Mouse (Mus musculus) CD4-positive, CD25-positive, alpha-beta regulatory T cell, adult 4 months (primary cell): ENCODE data around the gene Tmem216. TPM values are rescaled to one million over a fixed set of nuclear protein-coding genes. Genes with fewer than 3 reads are reported as not detected.

Source experiments
- ATAC-seq: one replicate; pipeline ENCODE4 v1.8.0; 2017
- polyA plus RNA-seq, 2 experiments: library from polyadenylated mRNA; unstranded; fragments of 100-300 nt; shearing (Covaris generic); gene quantifications; one replicate each; pipeline ENCODE4 v1.2.1; 2017

The Tmem216 gene
- polyA plus RNA-seq = 10 to 100 TPM; 10.7 to 13.6 TPM

- ATAC-seq = peak; percentile 98
Measured at GRCm38 (mm10) chr19:10555624-10556510, at the start of gene Tmem216. Gene Tmem216 (minus strand): TSS chr19:10556238.

GRCm38 (mm10) chr19:10605293-10605900 is 49.4 kb upstream of the Tmem216 start, which contains the start of the genes Ddb1 and Tkfc:
Gene Ddb1 (plus strand): TSS chr19:10605327.
Gene Tkfc (minus strand): TSS chr19:10605654.
- ATAC-seq = peak; percentile 93

GRCm38 (mm10) chr19:10604534-10604933 is 48.5 kb upstream of the Tmem216 start:
- no peak for ATAC-seq

GRCm38 (mm10) chr19:10603660-10604523 is 47.9 kb upstream of the Tmem216 start:
- ATAC-seq = no peak

GRCm38 (mm10) chr19:10602787-10603186 is 46.7 kb upstream of the Tmem216 start:
- ATAC-seq = peak; percentile 55

GRCm38 (mm10) chr19:10602247-10602769 is 46.3 kb upstream of the Tmem216 start:
- ATAC-seq = no peak

GRCm38 (mm10) chr19:10599648-10600047 is 43.6 kb upstream of the Tmem216 start:
- no peak for ATAC-seq

- ATAC-seq = no peak
Measured at GRCm38 (mm10) chr19:10598188-10598587, 42.1 kb upstream of the Tmem216 start.

GRCm38 (mm10) chr19:10591659-10592377 is 35.8 kb upstream of the Tmem216 start:
- ATAC-seq = no peak

GRCm38 (mm10) chr19:10590301-10590700 is 34.3 kb upstream of the Tmem216 start:
- no peak for ATAC-seq

GRCm38 (mm10) chr19:10589127-10589857 is 33.3 kb upstream of the Tmem216 start:
- no peak for ATAC-seq

GRCm38 (mm10) chr19:10587231-10587630 is 31.2 kb upstream of the Tmem216 start:
- ATAC-seq = no peak

GRCm38 (mm10) chr19:10585112-10585511 is 29.1 kb upstream of the Tmem216 start:
- ATAC-seq = no peak

GRCm38 (mm10) chr19:10583550-10584146 is 27.6 kb upstream of the Tmem216 start:
- ATAC-seq = no peak

GRCm38 (mm10) chr19:10581984-10582383 is 25.9 kb upstream of the Tmem216 start:
- ATAC-seq = no peak

GRCm38 (mm10) chr19:10580761-10581160 is 24.7 kb upstream of the Tmem216 start:
- ATAC-seq = no peak

- ATAC-seq = no peak
Measured at GRCm38 (mm10) chr19:10580102-10580501, 24.1 kb upstream of the Tmem216 start.

GRCm38 (mm10) chr19:10576690-10577561 is 20.9 kb upstream of the Tmem216 start, which contains the start of the genes Cyb561a3 and Tmem138:
Gene Cyb561a3 (plus strand): TSS chr19:10577172.
Gene Tmem138 (minus strand): TSS chr19:10577362.
- peak; percentile 92 for ATAC-seq

- no peak for ATAC-seq
Measured at GRCm38 (mm10) chr19:10569627-10570026, 13.6 kb upstream of the Tmem216 start.
